Mouse (Mus musculus): ENCODE measurements at regions not wholly inside any gene's neighbourhood (a gene's known extent, or its start where the extent isn't known, plus 50 kb on each side); places are given as distances from the start of the nearest gene placed in this dataset.

GRCm38 (mm10) chr5:118869330-118869729 lies 308.9 kb downstream of the Med13l start:
- no peak for TF ChIP-seq CTCF (conservative IDR thresholded peaks at IDR 0.05; ENCODE audit: low read length)
- TF ChIP-seq POU5F1 (IDR thresholded peaks at IDR 0.05; ENCODE audit: borderline replicate concordance, low read length) = no peak
- TF ChIP-seq NANOG (IDR thresholded peaks at IDR 0.05; ENCODE audit: borderline replicate concordance, low read length) = no peak
